Mouse (Mus musculus): ENCODE data around the gene Etv6. TPM values are rescaled to one million over a fixed set of nuclear protein-coding genes. Genes with fewer than 3 reads are reported as not detected.

The Etv6 gene
- polyA plus RNA-seq, 1 experiment from 2014 or later = 14.7 TPM

- H3K4me3 ChIP-seq = no peak overlapping the region
- no peak for ATAC-seq (ENCODE audit: borderline replicate concordance, extremely low read depth, low FRiP score, low TSS enrichment)
- H3K36me3 ChIP-seq = no peaks in the 10 kb centered on the region
- WGBS = 88% methylated on average over 5 of the region's 5 CpGs
- no peak overlapping the region for H3K9ac ChIP-seq
- H3K27me3 ChIP-seq = no peaks in the 10 kb centered on the region
- H3K9me3 ChIP-seq = no peaks in the 10 kb centered on the region
- H3K4me2 ChIP-seq = no peak overlapping the region
- no peak overlapping the region for H3K27ac ChIP-seq
- H3K4me1 ChIP-seq = peaks cover 4% of the 10 kb centered on the region; the same call in 1 of the 2 replicates
Measured at GRCm38 (mm10) chr6:134080946-134081345, 45.4 kb downstream of the Etv6 start.

DNA sequence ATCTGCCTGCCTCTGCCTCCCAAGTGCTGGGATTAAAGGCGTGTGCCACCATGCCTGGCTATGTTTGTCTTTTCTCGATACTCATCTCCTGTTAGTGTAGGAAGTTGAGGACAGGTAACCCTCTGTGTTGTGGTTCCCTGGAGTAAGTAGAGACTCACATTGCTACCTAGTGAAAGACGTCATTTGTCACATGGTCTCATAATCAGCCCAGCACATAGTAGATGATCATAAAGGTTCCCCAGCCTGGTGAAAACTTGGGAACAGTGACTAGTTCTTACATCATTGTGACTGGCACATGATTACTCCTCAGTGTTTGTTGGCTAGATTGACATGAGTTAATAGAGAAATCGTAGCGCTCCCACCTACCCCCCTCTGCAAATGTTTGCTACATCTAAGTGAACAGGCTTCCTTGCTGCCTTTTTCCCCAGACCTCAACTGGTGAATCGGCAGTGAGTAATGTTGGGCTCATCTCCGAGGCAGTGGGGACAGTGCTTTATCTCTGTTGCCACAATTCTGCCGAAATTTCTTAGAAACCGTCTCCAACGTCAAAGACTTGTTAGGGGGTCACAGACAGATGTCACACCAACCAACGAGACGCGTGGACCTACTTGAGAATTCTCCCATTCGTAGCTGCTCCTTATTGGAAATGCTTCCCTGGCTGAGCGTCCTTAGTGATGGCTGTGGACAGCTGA is 46.9 kb downstream of the Etv6 start:
- WGBS = 82% methylated on average over 15 of the region's 15 CpGs
- H3K9ac ChIP-seq = no peak overlapping the region
- no peak overlapping the region for H3K4me3 ChIP-seq
- no peaks in the 10 kb centered on the region for H3K36me3 ChIP-seq
- no peak for ATAC-seq (ENCODE audit: borderline replicate concordance, extremely low read depth, low FRiP score, low TSS enrichment)
- no peaks in the 10 kb centered on the region for H3K9me3 ChIP-seq
- H3K4me2 ChIP-seq = no peak overlapping the region
- H3K27ac ChIP-seq = no peak overlapping the region
- H3K4me1 ChIP-seq = peaks cover 4% of the 10 kb centered on the region; the same call in 1 of the 2 replicates
- H3K27me3 ChIP-seq = no peaks in the 10 kb centered on the region

GRCm38 (mm10) chr6:134083428-134083827 is 47.9 kb downstream of the Etv6 start:
- Histone ChIP-seq H3K4me3 (no peak overlapping the region), H3K9ac (no peak overlapping the region), H3K27me3 (no peaks in the 10 kb centered on the region), H3K4me2 (no peak overlapping the region), H3K36me3 (no peaks in the 10 kb centered on the region), H3K4me1 (no peaks in the 10 kb centered on the region), H3K27ac (no peak overlapping the region), H3K9me3 (no peaks in the 10 kb centered on the region)
- WGBS = 80% methylated on average over 4 of the region's 4 CpGs
- ATAC-seq (ENCODE audit: borderline replicate concordance, extremely low read depth, low FRiP score, low TSS enrichment) = no peak

DNA sequence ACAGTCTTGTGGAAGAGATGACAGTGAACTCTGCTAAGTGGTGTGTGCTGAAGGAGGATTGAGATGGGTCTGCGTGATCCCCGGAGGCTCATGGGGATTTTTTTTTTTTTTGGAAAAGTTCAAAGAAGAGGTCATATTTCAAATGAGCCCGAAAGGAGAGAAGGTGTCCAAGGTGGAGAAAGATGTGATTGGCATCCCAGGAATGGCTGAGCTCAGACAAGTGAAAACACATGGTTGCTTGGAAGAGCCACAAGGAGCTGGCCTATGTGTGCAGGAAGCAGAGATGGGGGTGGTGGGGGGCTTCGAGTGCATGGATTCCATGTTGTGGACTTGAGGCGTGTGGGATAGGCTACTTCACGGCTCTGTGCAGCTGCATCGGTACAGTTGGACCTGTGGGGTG is 50.9 kb downstream of the Etv6 start:
- H3K36me3 ChIP-seq = no peaks in the 10 kb centered on the region
- no peak overlapping the region for H3K4me2 ChIP-seq
- WGBS = 78% methylated on average over 7 of the region's 7 CpGs
- H3K9ac ChIP-seq = no peak overlapping the region
- no peak overlapping the region for H3K27ac ChIP-seq
- no peaks in the 10 kb centered on the region for H3K27me3 ChIP-seq
- ATAC-seq (ENCODE audit: borderline replicate concordance, extremely low read depth, low FRiP score, low TSS enrichment) = no peak
- H3K4me3 ChIP-seq = no peak overlapping the region
- H3K4me1 ChIP-seq = peaks cover 26% of the 10 kb centered on the region
- H3K9me3 ChIP-seq = no peaks in the 10 kb centered on the region

GRCm38 (mm10) chr6:134087709-134088108 is 52.2 kb downstream of the Etv6 start:
- no peak overlapping the region for H3K27ac ChIP-seq
- no peaks in the 10 kb centered on the region for H3K36me3 ChIP-seq
- H3K4me1 ChIP-seq = peaks cover 35% of the 10 kb centered on the region
- no peaks in the 10 kb centered on the region for H3K27me3 ChIP-seq
- no peak overlapping the region for H3K4me2 ChIP-seq
- H3K9me3 ChIP-seq = no peaks in the 10 kb centered on the region
- no peak for ATAC-seq (ENCODE audit: borderline replicate concordance, extremely low read depth, low FRiP score, low TSS enrichment)
- H3K9ac ChIP-seq = no peak overlapping the region
- H3K4me3 ChIP-seq = no peak overlapping the region
- WGBS = 62% methylated on average over 4 of the region's 4 CpGs

DNA sequence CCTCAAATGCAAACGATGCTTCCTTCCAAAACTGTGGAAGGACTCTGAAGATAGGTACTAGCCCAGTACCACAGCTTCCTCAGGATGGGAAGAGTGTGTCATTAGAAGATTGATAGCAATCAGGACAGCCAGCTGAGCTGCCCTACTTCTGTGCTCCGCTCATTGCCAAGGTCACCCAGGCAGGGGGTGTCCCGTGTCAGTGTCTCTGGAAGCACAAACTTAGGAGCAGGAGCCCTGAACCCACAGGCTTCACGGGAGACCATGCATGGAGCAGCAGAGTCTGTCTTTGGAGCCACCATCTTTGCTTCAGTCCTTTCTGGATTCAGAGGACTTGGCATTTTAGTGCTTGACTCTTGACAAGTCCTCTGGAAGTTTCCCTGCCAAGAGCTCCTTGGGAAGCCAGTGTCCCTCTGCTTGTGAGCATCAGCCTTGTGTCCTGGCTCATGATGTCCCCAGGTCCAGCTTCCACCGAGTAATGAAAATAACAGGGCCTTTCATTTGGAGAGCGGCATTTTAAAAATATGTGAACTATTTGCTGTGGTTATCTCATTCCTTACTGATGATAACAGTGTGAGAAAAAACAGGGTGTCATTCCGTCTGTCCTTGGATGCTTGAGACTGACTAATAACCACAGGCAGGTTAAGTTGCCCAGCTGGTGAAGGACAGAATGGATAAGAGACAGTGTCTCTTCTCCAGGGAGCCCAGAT is 54.3 kb downstream of the Etv6 start:
- ATAC-seq (ENCODE audit: borderline replicate concordance, extremely low read depth, low FRiP score, low TSS enrichment) = no peak
- no peaks in the 10 kb centered on the region for H3K27me3 ChIP-seq
- no peak overlapping the region for H3K4me2 ChIP-seq
- peak overlapping the region; percentile 76; the same call in 1 of the 2 replicates for H3K27ac ChIP-seq
- H3K4me1 ChIP-seq = peaks cover 35% of the 10 kb centered on the region
- H3K9me3 ChIP-seq = no peaks in the 10 kb centered on the region
- 43% methylated on average over 7 of the region's 7 CpGs for WGBS
- H3K36me3 ChIP-seq = no peaks in the 10 kb centered on the region
- no peak overlapping the region for H3K9ac ChIP-seq
- no peak overlapping the region for H3K4me3 ChIP-seq

DNA sequence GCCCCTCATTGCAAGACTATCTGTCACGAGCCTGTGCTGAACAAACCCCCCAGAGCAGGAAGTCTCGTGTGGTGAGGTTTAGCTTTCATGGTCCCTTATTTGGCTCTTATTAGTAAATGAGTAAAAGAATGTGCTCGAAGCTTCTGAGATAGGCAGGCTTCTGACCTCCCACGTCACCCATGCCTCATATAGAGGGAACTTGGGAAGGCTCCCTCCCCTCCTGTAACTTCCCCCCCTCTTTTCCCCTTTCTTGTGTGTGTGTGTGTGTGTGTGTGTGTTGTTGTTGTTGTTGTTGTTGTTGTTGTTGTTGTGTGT is 54.8 kb downstream of the Etv6 start:
- no peak overlapping the region for H3K4me3 ChIP-seq
- H3K27ac ChIP-seq = peak overlapping the region; percentile 76; the same call in 1 of the 2 replicates
- 36% methylated on average over 4 of the region's 4 CpGs for WGBS
- H3K4me1 ChIP-seq = peaks cover 35% of the 10 kb centered on the region
- H3K36me3 ChIP-seq = no peaks in the 10 kb centered on the region
- H3K9ac ChIP-seq = no peak overlapping the region
- H3K27me3 ChIP-seq = no peaks in the 10 kb centered on the region
- ATAC-seq (ENCODE audit: borderline replicate concordance, extremely low read depth, low FRiP score, low TSS enrichment) = no peak
- H3K4me2 ChIP-seq = no peak overlapping the region
- H3K9me3 ChIP-seq = no peaks in the 10 kb centered on the region

- Histone ChIP-seq H3K9ac (no peak overlapping the region), H3K4me3 (no peak overlapping the region), H3K4me2 (no peak overlapping the region), H3K36me3 (no peaks in the 10 kb centered on the region), H3K9me3 (no peaks in the 10 kb centered on the region), H3K4me1 (peaks cover 35% of the 10 kb centered on the region), H3K27me3 (no peaks in the 10 kb centered on the region), H3K27ac (peak overlapping the region; percentile 76)
- ATAC-seq (ENCODE audit: borderline replicate concordance, extremely low read depth, low FRiP score, low TSS enrichment) = no peak
- WGBS = 64% methylated on average over 4 of the region's 4 CpGs
Measured at GRCm38 (mm10) chr6:134090875-134091274, 55.4 kb downstream of the Etv6 start.

- H3K4me2 ChIP-seq = no peak overlapping the region
- H3K36me3 ChIP-seq = no peaks in the 10 kb centered on the region
- no peak for ATAC-seq (ENCODE audit: borderline replicate concordance, extremely low read depth, low FRiP score, low TSS enrichment)
- no peak overlapping the region for H3K4me3 ChIP-seq
- no peaks in the 10 kb centered on the region for H3K27me3 ChIP-seq
- no peak overlapping the region for H3K9ac ChIP-seq
- no peaks in the 10 kb centered on the region for H3K9me3 ChIP-seq
- peak overlapping the region; percentile 76 for H3K27ac ChIP-seq
- H3K4me1 ChIP-seq = peaks cover 35% of the 10 kb centered on the region
- WGBS = 41% methylated on average over 8 of the region's 8 CpGs
Measured at GRCm38 (mm10) chr6:134091398-134091801, 55.9 kb downstream of the Etv6 start.

GRCm38 (mm10) chr6:134094066-134094465 is 58.6 kb downstream of the Etv6 start:
- WGBS = 88% methylated on average over 5 of the region's 5 CpGs
- Histone ChIP-seq H3K27me3 (no peaks in the 10 kb centered on the region), H3K4me2 (no peak overlapping the region), H3K27ac (no peak overlapping the region), H3K9ac (no peak overlapping the region), H3K36me3 (no peaks in the 10 kb centered on the region), H3K4me3 (no peak overlapping the region), H3K9me3 (no peaks in the 10 kb centered on the region), H3K4me1 (peaks cover 30% of the 10 kb centered on the region)
- no peak for ATAC-seq (ENCODE audit: borderline replicate concordance, extremely low read depth, low FRiP score, low TSS enrichment)

- ATAC-seq (ENCODE audit: borderline replicate concordance, extremely low read depth, low FRiP score, low TSS enrichment) = no peak
- no peaks in the 10 kb centered on the region for H3K9me3 ChIP-seq
- H3K27ac ChIP-seq = no peak overlapping the region
- H3K4me2 ChIP-seq = no peak overlapping the region
- no peaks in the 10 kb centered on the region for H3K36me3 ChIP-seq
- no peak overlapping the region for H3K4me3 ChIP-seq
- no peak overlapping the region for H3K9ac ChIP-seq
- H3K27me3 ChIP-seq = no peaks in the 10 kb centered on the region
- 85% methylated on average over 7 of the region's 8 CpGs for WGBS
- H3K4me1 ChIP-seq = peaks cover 25% of the 10 kb centered on the region
Measured at GRCm38 (mm10) chr6:134094620-134095019, 59.1 kb downstream of the Etv6 start.

DNA sequence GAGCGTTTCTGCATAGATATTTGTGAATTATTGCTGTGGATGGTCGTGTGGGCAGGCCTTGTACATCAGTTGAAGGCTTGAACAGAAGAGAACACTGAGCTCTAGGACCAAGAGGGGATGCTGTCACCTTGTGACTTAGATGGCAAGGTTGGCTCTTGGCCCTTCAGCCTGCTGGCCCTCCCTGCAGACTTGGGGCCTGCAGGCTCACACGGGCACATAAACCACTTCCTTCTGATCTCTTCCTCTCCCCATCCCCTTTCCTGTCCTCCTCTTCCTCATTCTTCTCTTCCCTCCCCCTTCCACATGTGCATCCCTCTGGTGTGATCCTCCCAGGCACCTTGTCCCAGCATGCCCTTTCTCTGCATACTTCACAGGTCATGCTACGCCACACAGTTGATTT is 60.1 kb downstream of the Etv6 start:
- Histone ChIP-seq H3K27ac (no peak overlapping the region), H3K4me3 (no peak overlapping the region), H3K36me3 (no peaks in the 10 kb centered on the region), H3K9ac (no peak overlapping the region), H3K4me2 (no peak overlapping the region), H3K27me3 (no peaks in the 10 kb centered on the region), H3K9me3 (no peaks in the 10 kb centered on the region), H3K4me1 (peaks cover 17% of the 10 kb centered on the region)
- 69% methylated on average over 4 of the region's 4 CpGs for WGBS
- ATAC-seq (ENCODE audit: borderline replicate concordance, extremely low read depth, low FRiP score, low TSS enrichment) = no peak

All from lung, embryonic 15.5 days (tissue).